In the genomic region with DNA sequence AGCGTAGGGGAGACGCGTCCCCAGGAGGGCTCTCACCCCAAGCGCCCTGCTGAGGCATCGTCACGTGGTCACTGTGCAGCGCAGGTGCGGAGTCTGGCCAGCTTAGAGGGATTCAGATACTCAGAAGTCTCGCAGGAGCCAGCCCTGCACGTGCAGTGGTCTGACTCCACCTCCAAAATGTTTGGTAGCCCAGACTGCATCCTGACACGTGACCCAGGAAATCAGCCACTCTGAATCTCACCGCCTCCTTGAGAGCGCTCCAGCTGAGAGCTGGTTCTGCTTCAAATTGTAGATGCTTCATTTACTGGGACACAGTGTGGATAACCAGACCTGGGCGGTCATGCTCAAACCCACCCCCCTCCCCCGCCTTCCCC, we compare ENCODE assay signal across 9 mouse cellular contexts.
DNase-seq lines count a peak whose midpoint lies in the region; ATAC-seq and TF ChIP-seq lines count a peak whose summit lies in the region.
"Had no signal": no experiment of that assay in that cellular context is flagged by ENCODE, and none has a peak within 500 bp of the region (broad histone marks: within the 10 kb centered on the region; RNA-seq: fewer than 3 reads in every experiment).

No protein-coding gene starts in this region.

- 2% methylated on average over 15 of the region's 15 CpGs for WGBS in intestine, embryonic 14.5 days

- H3K4me3 ChIP-seq in intestine, embryonic 14.5 days (ENCODE audit: low read depth, low read length) = peak overlapping the region; percentile 27
- H3K4me3 ChIP-seq in left cerebral cortex, adult 2 months = peak overlapping the region; percentile 30

- no peaks in the 10 kb centered on the region for H3K9me3 ChIP-seq in intestine, embryonic 14.5 days (ENCODE audit: control insufficient read depth, low read length)

- H3K27ac ChIP-seq in intestine, embryonic 14.5 days (ENCODE audit: low read depth) = no peak overlapping the region
- peak overlapping the region; percentile 85 for H3K27ac ChIP-seq in left cerebral cortex, adult 2 months

- H3K36me3 ChIP-seq in intestine, embryonic 14.5 days (ENCODE audit: control insufficient read depth, insufficient read depth, low read length) = no peaks in the 10 kb centered on the region

- peak; percentile 94 for ATAC-seq in intestine, embryonic 14.5 days (replicated peaks; ENCODE audit: low FRiP score, low TSS enrichment, low read depth)
- ATAC-seq: Patski had no signal

- H3K9ac ChIP-seq in intestine, embryonic 14.5 days (ENCODE audit: low read length) = no peak overlapping the region

- peak overlapping the region; percentile 57 for H3K4me2 ChIP-seq in intestine, embryonic 14.5 days (ENCODE audit: low read length)

- intact Hi-C loops in left cerebral cortex, adult 2 months (cut with DNase I) = loop anchor here (5.0 kb wide), 1 partner anchor 61 kb away; no protein-coding TSS in a partner anchor

- H3K27me3 ChIP-seq in intestine, embryonic 14.5 days (replicated peaks; ENCODE audit: control insufficient read depth, insufficient read depth, low read length) = 0 out of 2 replicates have a peak, but pooled peaks cover 3% of the 10 kb centered on the region
- H3K27me3 ChIP-seq: Patski had no signal

- peak; percentile 70 for DNase-seq in adrenal gland, adult 2 months
- DNase-seq in embryo, embryonic 10.5 days (ENCODE audit: low spot score) = peak; percentile 88
- peak; percentile 66 for DNase-seq in gastrocnemius, postnatal 25 days
- peak; percentile 75 for DNase-seq in intestine, embryonic 14.5 days (ENCODE audit: low spot score)
- peak; percentile 68 to 72 for DNase-seq in left cerebral cortex, adult 2 months (ENCODE audit: extremely low spot score in 1 of 2, low spot score in 2 of 2)
- DNase-seq in lung, postnatal 25 days (ENCODE audit: low spot score) = peak; percentile 83
- peak; percentile 86 for DNase-seq in right cerebral cortex, adult 18-20 months
- no peak for DNase-seq in B cell, adult 2 months

- no peak for TF ChIP-seq CTCF in left cerebral cortex, adult 2 months (IDR thresholded peaks at IDR 0.05)

- H3K4me1 ChIP-seq in intestine, embryonic 14.5 days (replicated peaks; ENCODE audit: control insufficient read depth, insufficient read depth, low read length) = peaks cover 9% of the 10 kb centered on the region; the same call in 1 of the 2 replicates

Comparison
In these comparisons a context has a peak if more than half of its experiments do, and no peak if none do; other contexts are left out.
1. DNase-seq: peak in adrenal gland, adult 2 months (single experiment), embryo, embryonic 10.5 days (single experiment), gastrocnemius, postnatal 25 days (single experiment), intestine, embryonic 14.5 days (single experiment), left cerebral cortex, adult 2 months (2 of 2), lung, postnatal 25 days (single experiment) and right cerebral cortex, adult 18-20 months (single experiment); none in B cell, adult 2 months (0 of 2).